Mouse (Mus musculus) forebrain, embryonic 15.5 days (tissue): ENCODE measurements at regions not wholly inside any gene's neighbourhood (a gene's known extent, or its start where the extent isn't known, plus 50 kb on each side); places are given as distances from the start of the nearest gene placed in this dataset.

ENCODE experiments used
- ATAC-seq: fragments of 200-750 bp; cut with Nextera tagmentation; replicated peaks from 2 replicates; pipeline ENCODE4 v1.8.0; 2017; ENCODE audit warnings: mild to moderate bottlenecking, moderate TSS enrichment, moderate library complexity
- H3K27ac ChIP-seq: fragments of 300-500 bp; sonication (generic); replicated peaks from 2 replicates; pipeline ENCODE4 v1.5.1; 2015; ENCODE audit warnings: mild to moderate bottlenecking, inconsistent platforms
- H3K27me3 ChIP-seq: fragments of 300-500 bp; sonication (generic); 2 replicates; pipeline ENCODE4 v1.6.1; 2015; ENCODE audit warnings: inconsistent platforms
- H3K36me3 ChIP-seq: fragments of 300-500 bp; sonication (generic); 2 replicates; pipeline ENCODE4 v1.6.1; 2015; ENCODE audit warnings: mild to moderate bottlenecking, inconsistent platforms
- H3K4me1 ChIP-seq: fragments of 300-500 bp; sonication (generic); 2 replicates; pipeline ENCODE4 v1.6.1; 2015; ENCODE audit warnings: inconsistent platforms
- H3K4me2 ChIP-seq: fragments of 300-500 bp; sonication (generic); replicated peaks from 2 replicates; pipeline ENCODE4 v1.6.1; 2015; ENCODE audit warnings: mild to moderate bottlenecking, inconsistent platforms
- H3K4me3 ChIP-seq: fragments of 300-500 bp; sonication (generic); 2 replicates; pipeline ENCODE4 v1.5.1; 2015; ENCODE audit warnings: mild to moderate bottlenecking, inconsistent platforms
- H3K9ac ChIP-seq: fragments of 300-500 bp; sonication (generic); replicated peaks from 2 replicates; pipeline ENCODE4 v1.6.1; 2015; ENCODE audit warnings: mild to moderate bottlenecking, inconsistent platforms
- H3K9me3 ChIP-seq: fragments of 300-500 bp; sonication (generic); 2 replicates; pipeline ENCODE4 v1.6.1; 2016; ENCODE audit warnings: inconsistent platforms
- WGBS: fragments of 180-500 bp; shearing (Covaris S2); methylation state at CpG from one replicate; pipeline ENCODE4 v1.1.7; 2015; ENCODE audit warnings: mixed read lengths; 5-methylcytosine and 5-hydroxymethylcytosine counted together

GRCm38 (mm10) chr15:67402310-67402709, 901.6 kb upstream of the Lrrc6 start:
- ATAC-seq = no peak
- H3K9me3 ChIP-seq = no peaks in the 10 kb centered on the region
- H3K4me2 ChIP-seq = no peak overlapping the region
- H3K36me3 ChIP-seq = no peaks in the 10 kb centered on the region
- H3K27me3 ChIP-seq = no peaks in the 10 kb centered on the region
- no peak overlapping the region for H3K9ac ChIP-seq
- no peak overlapping the region for H3K4me3 ChIP-seq
- no peaks in the 10 kb centered on the region for H3K4me1 ChIP-seq
- H3K27ac ChIP-seq = no peak overlapping the region

- ATAC-seq = no peak
- no peak overlapping the region for H3K27ac ChIP-seq
- no peak overlapping the region for H3K4me2 ChIP-seq
- H3K9ac ChIP-seq = no peak overlapping the region
- H3K9me3 ChIP-seq = no peaks in the 10 kb centered on the region
- WGBS = 83% methylated on average over 5 of the region's 5 CpGs
- no peak overlapping the region for H3K4me3 ChIP-seq
- H3K4me1 ChIP-seq = no peaks in the 10 kb centered on the region
- H3K36me3 ChIP-seq = no peaks in the 10 kb centered on the region
- no peaks in the 10 kb centered on the region for H3K27me3 ChIP-seq
Observed at GRCm38 (mm10) chr15:67397269-67397668, 896.6 kb upstream of the Lrrc6 start.

- H3K9ac ChIP-seq = no peak overlapping the region
- no peaks in the 10 kb centered on the region for H3K9me3 ChIP-seq
- no peaks in the 10 kb centered on the region for H3K27me3 ChIP-seq
- H3K4me1 ChIP-seq = no peaks in the 10 kb centered on the region
- WGBS = 94% methylated on average over 1 of the region's 1 CpGs
- no peak overlapping the region for H3K4me2 ChIP-seq
- H3K27ac ChIP-seq = no peak overlapping the region
- H3K4me3 ChIP-seq = no peak overlapping the region
- no peaks in the 10 kb centered on the region for H3K36me3 ChIP-seq
- no peak for ATAC-seq
Observed at GRCm38 (mm10) chr15:67395114-67395513, 894.4 kb upstream of the Lrrc6 start.

GRCm38 (mm10) chr15:67391918-67392317, 891.2 kb upstream of the Lrrc6 start:
- no peaks in the 10 kb centered on the region for H3K9me3 ChIP-seq
- H3K4me3 ChIP-seq = no peak overlapping the region
- no peak for ATAC-seq
- no peak overlapping the region for H3K9ac ChIP-seq
- H3K36me3 ChIP-seq = no peaks in the 10 kb centered on the region
- no peak overlapping the region for H3K4me2 ChIP-seq
- H3K4me1 ChIP-seq = no peaks in the 10 kb centered on the region
- H3K27ac ChIP-seq = no peak overlapping the region
- no peaks in the 10 kb centered on the region for H3K27me3 ChIP-seq
- WGBS = 88% methylated on average over 5 of the region's 5 CpGs

- WGBS = 90% methylated on average over 8 of the region's 8 CpGs
- no peaks in the 10 kb centered on the region for H3K4me1 ChIP-seq
Observed at GRCm38 (mm10) chr15:67388514-67388913, 887.8 kb upstream of the Lrrc6 start.

GRCm38 (mm10) chr15:67386896-67387295, 886.2 kb upstream of the Lrrc6 start:
- Histone ChIP-seq H3K36me3 (no peaks in the 10 kb centered on the region), H3K4me3 (no peak overlapping the region), H3K27ac (no peak overlapping the region), H3K4me1 (no peaks in the 10 kb centered on the region), H3K27me3 (no peaks in the 10 kb centered on the region), H3K4me2 (no peak overlapping the region), H3K9me3 (no peaks in the 10 kb centered on the region), H3K9ac (no peak overlapping the region)
- no peak for ATAC-seq

More at GRCm38 (mm10) chr15:67388514-67388913, 887.8 kb upstream of the Lrrc6 start:
- Histone ChIP-seq H3K27me3 (no peaks in the 10 kb centered on the region), H3K27ac (no peak overlapping the region), H3K4me2 (no peak overlapping the region), H3K9me3 (no peaks in the 10 kb centered on the region), H3K4me3 (no peak overlapping the region), H3K9ac (no peak overlapping the region), H3K36me3 (no peaks in the 10 kb centered on the region)
- ATAC-seq = no peak

GRCm38 (mm10) chr15:67373599-67373998, 872.9 kb upstream of the Lrrc6 start:
- Histone ChIP-seq H3K9me3 (no peaks in the 10 kb centered on the region), H3K4me1 (no peaks in the 10 kb centered on the region), H3K27ac (no peak overlapping the region), H3K36me3 (no peaks in the 10 kb centered on the region), H3K4me2 (no peak overlapping the region), H3K27me3 (no peaks in the 10 kb centered on the region), H3K9ac (no peak overlapping the region), H3K4me3 (no peak overlapping the region)
- ATAC-seq = no peak
- 88% methylated on average over 4 of the region's 4 CpGs for WGBS

- no peak for ATAC-seq
- WGBS = 80% methylated on average over 8 of the region's 8 CpGs
Observed at GRCm38 (mm10) chr15:67373030-67373429, 872.3 kb upstream of the Lrrc6 start.

GRCm38 (mm10) chr15:67364099-67364756, 863.5 kb upstream of the Lrrc6 start:
- Histone ChIP-seq H3K4me2 (no peak overlapping the region), H3K9ac (no peak overlapping the region), H3K4me3 (no peak overlapping the region), H3K36me3 (no peaks in the 10 kb centered on the region), H3K27me3 (no peaks in the 10 kb centered on the region), H3K4me1 (no peaks in the 10 kb centered on the region), H3K27ac (no peak overlapping the region), H3K9me3 (no peaks in the 10 kb centered on the region)
- ATAC-seq = peak; percentile 48; the same call in 1 of the 2 replicates
- 57% methylated on average over 4 of the region's 4 CpGs for WGBS

More at GRCm38 (mm10) chr15:67373030-67373429, 872.3 kb upstream of the Lrrc6 start:
- no peaks in the 10 kb centered on the region for H3K4me1 ChIP-seq
- no peak overlapping the region for H3K4me3 ChIP-seq
- H3K4me2 ChIP-seq = no peak overlapping the region
- no peak overlapping the region for H3K27ac ChIP-seq
- H3K36me3 ChIP-seq = no peaks in the 10 kb centered on the region
- H3K9me3 ChIP-seq = no peaks in the 10 kb centered on the region
- no peaks in the 10 kb centered on the region for H3K27me3 ChIP-seq
- no peak overlapping the region for H3K9ac ChIP-seq

- Histone ChIP-seq H3K4me1 (no peaks in the 10 kb centered on the region), H3K9me3 (no peaks in the 10 kb centered on the region), H3K9ac (no peak overlapping the region), H3K27ac (no peak overlapping the region), H3K27me3 (no peaks in the 10 kb centered on the region), H3K4me2 (no peak overlapping the region), H3K36me3 (no peaks in the 10 kb centered on the region), H3K4me3 (no peak overlapping the region)
- no peak for ATAC-seq
- WGBS = 64% methylated on average over 1 of the region's 1 CpGs
Observed at GRCm38 (mm10) chr15:67361012-67361571, 860.4 kb upstream of the Lrrc6 start.

GRCm38 (mm10) chr15:67357867-67358266, 857.2 kb upstream of the Lrrc6 start:
- no peaks in the 10 kb centered on the region for H3K36me3 ChIP-seq
- H3K27me3 ChIP-seq = no peaks in the 10 kb centered on the region
- H3K27ac ChIP-seq = no peak overlapping the region
- H3K4me3 ChIP-seq = no peak overlapping the region
- no peak overlapping the region for H3K9ac ChIP-seq
- no peak for ATAC-seq
- no peaks in the 10 kb centered on the region for H3K9me3 ChIP-seq
- H3K4me2 ChIP-seq = no peak overlapping the region
- WGBS = 91% methylated on average over 3 of the region's 3 CpGs
- no peaks in the 10 kb centered on the region for H3K4me1 ChIP-seq

GRCm38 (mm10) chr15:67355334-67355733, 854.6 kb upstream of the Lrrc6 start:
- ATAC-seq = no peak
- H3K4me3 ChIP-seq = no peak overlapping the region
- H3K27ac ChIP-seq = no peak overlapping the region
- no peaks in the 10 kb centered on the region for H3K36me3 ChIP-seq
- H3K4me1 ChIP-seq = no peaks in the 10 kb centered on the region
- no peaks in the 10 kb centered on the region for H3K27me3 ChIP-seq
- no peak overlapping the region for H3K4me2 ChIP-seq
- H3K9me3 ChIP-seq = no peaks in the 10 kb centered on the region
- H3K9ac ChIP-seq = no peak overlapping the region

- H3K9ac ChIP-seq = no peak overlapping the region
- no peak overlapping the region for H3K4me2 ChIP-seq
- no peaks in the 10 kb centered on the region for H3K9me3 ChIP-seq
- H3K36me3 ChIP-seq = no peaks in the 10 kb centered on the region
- no peaks in the 10 kb centered on the region for H3K27me3 ChIP-seq
- no peak for ATAC-seq
- H3K27ac ChIP-seq = no peak overlapping the region
- no peak overlapping the region for H3K4me3 ChIP-seq
- no peaks in the 10 kb centered on the region for H3K4me1 ChIP-seq
Observed at GRCm38 (mm10) chr15:67354598-67355159, 854.0 kb upstream of the Lrrc6 start.
